Mouse (Mus musculus): ENCODE results near the gene Slc26a10.

GRCm38 (mm10) chr10:127226318-127226895 is 46.0 kb upstream of the Slc26a10 start:
- TF ChIP-seq GATA1 (IDR thresholded peaks at IDR 0.05; ENCODE audit: borderline replicate concordance, low read length) (no peak), CTCF (IDR thresholded peaks at IDR 0.05; ENCODE audit: low read depth, low read length) (no peak), TAL1 (conservative IDR thresholded peaks at IDR 0.05; ENCODE audit: low read depth, low read length) (no peak), GATA2 (IDR thresholded peaks at IDR 0.05; ENCODE audit: borderline replicate concordance, low read depth, low read length) (no peak), POLR2AphosphoS5 (IDR thresholded peaks at IDR 0.05; ENCODE audit: insufficient replicate concordance, low read depth, low read length) (no peak)

Data from G1E (cell line).